Mouse (Mus musculus) forebrain, embryonic 16.5 days (tissue): ENCODE results near the gene Hoxd11. TPM values are rescaled to one million over a fixed set of nuclear protein-coding genes. Genes with fewer than 3 reads are reported as not detected.
A peak's percentile ranks its signal among the peaks of the same experiment; 100 is the strongest.

ENCODE experiments used
- ATAC-seq: fragments of 200-750 bp; cut with Nextera tagmentation; 2 replicates; pipeline ENCODE4 v1.8.0; 2017; ENCODE audit warnings: mild to moderate bottlenecking, moderate library complexity
- H3K27ac ChIP-seq: fragments of 300-500 bp; sonication (generic); 2 replicates; pipeline ENCODE4 v1.5.1; 2014; ENCODE audit warnings: low read length, control low read depth
- H3K27me3 ChIP-seq: fragments of 300-500 bp; sonication (generic); replicated peaks from 2 replicates; pipeline ENCODE4 v1.6.1; 2014; ENCODE audit warnings: low read length; ENCODE audit not compliant: control insufficient read depth, insufficient read depth
- H3K36me3 ChIP-seq: fragments of 300-500 bp; sonication (generic); 2 replicates; pipeline ENCODE4 v1.6.1; 2014; ENCODE audit not compliant: control insufficient read depth, insufficient read depth
- H3K4me1 ChIP-seq: fragments of 300-500 bp; sonication (generic); replicated peaks from 2 replicates; pipeline ENCODE4 v1.6.1; 2014; ENCODE audit warnings: low read length; ENCODE audit not compliant: control insufficient read depth, insufficient read depth
- H3K4me2 ChIP-seq: fragments of 300-500 bp; sonication (generic); 2 replicates; pipeline ENCODE4 v1.6.1; 2014; ENCODE audit warnings: mild to moderate bottlenecking, low read length, control low read depth
- H3K4me3 ChIP-seq: fragments of 300-500 bp; sonication (generic); replicated peaks from 2 replicates; pipeline ENCODE4 v1.5.1; 2014; ENCODE audit warnings: mild to moderate bottlenecking, low read length, control low read depth
- H3K9ac ChIP-seq: fragments of 300-500 bp; sonication (generic); replicated peaks from 2 replicates; pipeline ENCODE4 v1.6.1; 2014; ENCODE audit warnings: low read depth, low read length, control low read depth
- H3K9me3 ChIP-seq: fragments of 300-500 bp; sonication (generic); 2 replicates; pipeline ENCODE4 v1.6.1; 2016; ENCODE audit warnings: low read length; ENCODE audit not compliant: control insufficient read depth
- WGBS: fragments of 180-500 bp; shearing (Covaris S2); extraction: QIAGEN DNeasy Blood & Tissue Kit; methylation state at CpG from one replicate; pipeline ENCODE4 v1.1.7; 2014; 5-methylcytosine and 5-hydroxymethylcytosine counted together
- polyA plus RNA-seq: library from polyadenylated mRNA; unstranded; fragments of >200 nt; fragmentation: Nextera tagmentation; extraction: Ambion mirVana; gene quantifications from 2 replicates; pipeline ENCODE4 v1.2.1, GENCODE M21; 2015

The Hoxd11 gene
- polyA plus RNA-seq, 1 experiment from 2014 or later: not detected

- peaks cover 85% of the 10 kb centered on the region for H3K27me3 ChIP-seq
- no peak overlapping the region for H3K9ac ChIP-seq
- no peaks in the 10 kb centered on the region for H3K36me3 ChIP-seq
- no peak overlapping the region for H3K4me3 ChIP-seq
- ATAC-seq: no peak
- no peak overlapping the region for H3K4me2 ChIP-seq
- H3K9me3 ChIP-seq: no peaks in the 10 kb centered on the region
- no peak overlapping the region for H3K27ac ChIP-seq
- peaks cover 7% of the 10 kb centered on the region for H3K4me1 ChIP-seq
- 1% methylated on average over 20 of the region's 20 CpGs for WGBS
These were observed 13.6 kb downstream of the Hoxd11 start for GRCm38 (mm10) chr2:74692808-74693431.

- no peak overlapping the region for H3K4me3 ChIP-seq
- peaks cover 83% of the 10 kb centered on the region for H3K27me3 ChIP-seq
- no peak overlapping the region for H3K9ac ChIP-seq
- no peak overlapping the region for H3K27ac ChIP-seq
- no peak for ATAC-seq
- no peak overlapping the region for H3K4me2 ChIP-seq
- 3% methylated on average over 4 of the region's 4 CpGs for WGBS
- H3K36me3 ChIP-seq: no peaks in the 10 kb centered on the region
- peaks cover 12% of the 10 kb centered on the region for H3K4me1 ChIP-seq
- no peaks in the 10 kb centered on the region for H3K9me3 ChIP-seq
These were observed 14.1 kb downstream of the Hoxd11 start for GRCm38 (mm10) chr2:74693432-74693827.

DNA sequence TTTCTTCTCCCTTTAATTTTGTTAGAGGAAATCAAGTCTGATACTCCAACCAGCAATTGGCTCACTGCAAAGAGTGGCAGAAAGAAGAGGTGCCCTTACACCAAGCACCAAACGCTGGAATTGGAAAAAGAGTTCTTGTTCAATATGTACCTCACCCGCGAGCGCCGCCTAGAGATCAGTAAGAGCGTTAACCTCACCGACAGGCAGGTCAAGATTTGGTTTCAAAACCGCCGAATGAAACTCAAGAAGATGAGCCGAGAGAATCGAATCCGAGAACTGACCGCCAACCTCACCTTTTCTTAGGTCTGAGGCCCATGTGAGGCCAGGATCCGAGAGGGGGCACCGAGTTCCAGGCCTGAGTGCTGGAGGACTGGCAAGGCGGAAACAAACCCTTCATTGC, 14.7 kb downstream of the Hoxd11 start:
- no peak overlapping the region for H3K4me3 ChIP-seq
- ATAC-seq: no peak
- H3K9me3 ChIP-seq: no peaks in the 10 kb centered on the region
- H3K4me1 ChIP-seq: peaks cover 13% of the 10 kb centered on the region
- H3K27me3 ChIP-seq: peaks cover 86% of the 10 kb centered on the region
- H3K27ac ChIP-seq: no peak overlapping the region
- WGBS: under 1% methylated on average over 16 of the region's 16 CpGs
- no peak overlapping the region for H3K4me2 ChIP-seq
- H3K36me3 ChIP-seq: no peaks in the 10 kb centered on the region
- H3K9ac ChIP-seq: no peak overlapping the region

DNA sequence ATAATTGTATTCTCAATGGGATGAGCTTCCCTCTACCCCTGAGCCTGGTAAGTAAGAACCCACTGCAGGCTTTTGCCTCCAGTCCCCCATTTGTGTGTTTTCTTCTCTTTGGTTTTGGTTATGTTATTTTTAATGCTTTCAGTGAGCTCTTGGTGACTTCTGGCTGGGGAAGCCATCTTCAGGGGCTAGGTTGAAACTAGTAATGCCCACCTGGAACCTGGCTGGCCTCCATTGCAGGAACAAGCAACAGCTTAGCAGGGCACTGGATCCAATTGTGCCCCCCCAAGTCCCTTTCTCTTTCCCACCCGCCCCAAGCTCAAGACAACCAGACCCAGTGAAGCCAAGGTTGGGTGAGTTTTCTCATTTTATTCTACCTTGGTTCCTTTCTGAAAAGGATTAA, 16.0 kb downstream of the Hoxd11 start:
- peaks cover 90% of the 10 kb centered on the region for H3K27me3 ChIP-seq
- H3K4me2 ChIP-seq: no peak overlapping the region
- no peak for ATAC-seq
- no peaks in the 10 kb centered on the region for H3K9me3 ChIP-seq
- 6% methylated on average over 1 of the region's 1 CpGs for WGBS
- H3K4me1 ChIP-seq: peaks cover 13% of the 10 kb centered on the region
- H3K27ac ChIP-seq: no peak overlapping the region
- no peak overlapping the region for H3K9ac ChIP-seq
- no peak overlapping the region for H3K4me3 ChIP-seq
- H3K36me3 ChIP-seq: no peaks in the 10 kb centered on the region

GRCm38 (mm10) chr2:74695813-74696430, 16.6 kb downstream of the Hoxd11 start:
- no peak for ATAC-seq
- no peaks in the 10 kb centered on the region for H3K36me3 ChIP-seq
- H3K4me3 ChIP-seq: no peak overlapping the region
- H3K9me3 ChIP-seq: no peaks in the 10 kb centered on the region
- no peak overlapping the region for H3K4me2 ChIP-seq
- 0% methylated on average over 7 of the region's 7 CpGs for WGBS
- H3K4me1 ChIP-seq: peaks cover 13% of the 10 kb centered on the region
- H3K27ac ChIP-seq: no peak overlapping the region
- peaks cover 94% of the 10 kb centered on the region for H3K27me3 ChIP-seq
- no peak overlapping the region for H3K9ac ChIP-seq

- Histone ChIP-seq H3K36me3 (no peaks in the 10 kb centered on the region), H3K9ac (no peak overlapping the region), H3K27me3 (peaks cover 95% of the 10 kb centered on the region), H3K27ac (no peak overlapping the region), H3K4me1 (peaks cover 11% of the 10 kb centered on the region), H3K4me3 (no peak overlapping the region), H3K4me2 (no peak overlapping the region), H3K9me3 (no peaks in the 10 kb centered on the region)
- under 1% methylated on average over 34 of the region's 34 CpGs for WGBS
- no peak for ATAC-seq
These were observed 17.3 kb downstream of the Hoxd11 start for GRCm38 (mm10) chr2:74696442-74697335.

DNA sequence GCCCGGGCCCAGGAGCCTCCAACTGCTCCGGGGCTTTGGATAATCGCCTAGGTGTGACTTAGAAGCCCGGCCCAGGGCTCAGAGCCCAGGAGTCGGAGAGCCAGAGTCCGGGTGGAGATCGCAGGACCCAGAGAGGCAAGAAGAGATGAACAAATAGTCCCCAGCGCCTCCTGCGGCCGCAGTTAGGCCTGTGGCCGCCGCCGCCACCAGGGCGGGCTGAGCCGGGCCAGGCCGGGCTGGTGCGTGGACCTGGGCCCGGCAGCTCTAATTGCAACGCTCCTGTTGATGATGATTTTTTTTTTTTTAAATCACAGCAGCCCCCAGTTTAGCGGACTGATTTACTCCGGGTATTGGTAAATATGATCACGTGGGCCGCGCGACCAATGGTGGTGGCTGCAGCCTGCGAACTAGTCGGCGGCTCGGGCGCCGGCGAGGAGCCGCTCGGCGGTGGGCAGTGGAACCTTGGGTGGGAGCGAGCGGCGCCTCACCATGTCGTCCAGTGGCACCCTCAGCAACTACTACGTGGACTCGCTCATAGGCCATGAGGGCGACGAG, 18.3 kb downstream of the Hoxd11 start, which contains the start of gene Hoxd9:
Gene Hoxd9 (plus strand): TSS at position 161 of the 555 bp plus-strand sequence.
- under 1% methylated on average over 43 of the region's 43 CpGs for WGBS
- Histone ChIP-seq H3K4me2 (peak within 1 kb of the TSS; percentile 50), H3K4me1 (peaks cover 11% of the 10 kb centered on the region), H3K27ac (no peak within 1 kb of the TSS), H3K9ac (no peak within 1 kb of the TSS), H3K27me3 (peaks cover 91% of the 10 kb centered on the region), H3K36me3 (no peaks in the 10 kb centered on the region), H3K4me3 (peak within 1 kb of the TSS; percentile 28), H3K9me3 (no peaks in the 10 kb centered on the region)
- peak; percentile 66; the same call in 1 of the 2 replicates for ATAC-seq

- peak; percentile 49; the same call in 1 of the 2 replicates for ATAC-seq
These were observed 19.1 kb downstream of the Hoxd11 start for GRCm38 (mm10) chr2:74698201-74699052.

More at GRCm38 (mm10) chr2:74698201-74699052, 19.1 kb downstream of the Hoxd11 start:
- peaks cover 90% of the 10 kb centered on the region for H3K27me3 ChIP-seq
- peak overlapping the region; percentile 50 for H3K4me2 ChIP-seq
- H3K36me3 ChIP-seq: no peaks in the 10 kb centered on the region
- H3K4me3 ChIP-seq: peak overlapping the region; percentile 28
- WGBS: under 1% methylated on average over 78 of the region's 86 CpGs
- H3K9ac ChIP-seq: no peak overlapping the region
- no peak overlapping the region for H3K27ac ChIP-seq
- peaks cover 11% of the 10 kb centered on the region for H3K4me1 ChIP-seq
- H3K9me3 ChIP-seq: no peaks in the 10 kb centered on the region
